Mouse (Mus musculus) ES-E14 (cell line): ENCODE data around the gene Gpr108. TPM values are rescaled to one million over a fixed set of nuclear protein-coding genes. Genes with fewer than 3 reads are reported as not detected.

Experiments used
- DNase-seq: peaks from one replicate; pipeline ENCODE4 v3.0.0-alpha.2; 2013; ENCODE audit warnings: low read depth, low spot score
- H3K27ac ChIP-seq: 2 replicates; pipeline ENCODE4 v1.5.1; 2012; ENCODE audit warnings: low read depth, mild to moderate bottlenecking, low read length, moderate library complexity, mixed read lengths; ENCODE audit not compliant: poor library complexity, insufficient read depth, severe bottlenecking
- H3K36me3 ChIP-seq: 2 replicates; pipeline ENCODE4 v1.6.1; 2012; ENCODE audit warnings: mild to moderate bottlenecking, low read length, moderate library complexity, mixed read lengths; ENCODE audit not compliant: control insufficient read depth, poor library complexity, insufficient read depth, severe bottlenecking
- H3K4me1 ChIP-seq, 2 experiments: fragments of 150-350 bp in 1 of 2; sonication (generic) in 1 of 2; 2 replicates each; pipeline ENCODE4 v1.6.1; 2012; ENCODE audit warnings: low read length in 2 of 2, mild to moderate bottlenecking in 1 of 2, mixed read lengths in 1 of 2; ENCODE audit not compliant: control insufficient read depth in 2 of 2, insufficient read depth in 2 of 2, poor library complexity in 1 of 2
- H3K4me3 ChIP-seq, 2 experiments: fragments of 150-350 bp in 1 of 2; sonication (generic) in 1 of 2; 2 replicates each; pipeline ENCODE4 v1.5.1; 2012; ENCODE audit warnings: low read length in 2 of 2, low read depth in 1 of 2, mild to moderate bottlenecking in 1 of 2, mixed read lengths in 1 of 2; ENCODE audit not compliant: insufficient read depth in 1 of 2, poor library complexity in 1 of 2, severe bottlenecking in 1 of 2
- H3K9ac ChIP-seq: 2 replicates; pipeline ENCODE4 v1.6.1; 2012; ENCODE audit warnings: low read depth, mild to moderate bottlenecking, low read length, mixed read lengths; ENCODE audit not compliant: poor library complexity, insufficient read depth, severe bottlenecking
- H3K9me3 ChIP-seq: fragments of 150-350 bp; sonication (generic); 2 replicates; pipeline ENCODE4 v1.6.1; 2012; ENCODE audit warnings: low read depth, mild to moderate bottlenecking, low read length; ENCODE audit not compliant: control insufficient read depth, insufficient read depth
- CHD2 ChIP-seq: IDR thresholded peaks from 2 replicates; pipeline ENCODE4 v1.6.1; 2014; ENCODE audit warnings: mild to moderate bottlenecking, low read depth, low read length, inconsistent platforms
- HCFC1 ChIP-seq: IDR thresholded peaks from 2 replicates; pipeline ENCODE4 v1.6.1; 2012; ENCODE audit warnings: low read length, inconsistent platforms, borderline replicate concordance; ENCODE audit not compliant: insufficient read depth
- MAFK ChIP-seq: IDR thresholded peaks from 2 replicates; pipeline ENCODE4 v1.6.1; 2014; ENCODE audit warnings: mild to moderate bottlenecking, low read depth, low read length, inconsistent platforms; ENCODE audit not compliant: insufficient read depth
- ZC3H11A ChIP-seq: IDR thresholded peaks from 2 replicates; pipeline ENCODE4 v1.6.1; 2012; ENCODE audit warnings: low read depth, mild to moderate bottlenecking, inconsistent platforms, low read length, borderline replicate concordance
- ZNF384 ChIP-seq: IDR thresholded peaks from 2 replicates; pipeline ENCODE4 v1.6.1; 2012; ENCODE audit warnings: low read depth, low read length, inconsistent platforms
- in situ Hi-C, 2 experiments: fragments of 600-800 bp; cut with MboI; formaldehyde crosslinking; loops; one replicate each; pipeline ENCODE4 v1.15.1; 2025; ENCODE audit warnings: low sequenced_read_pairs in 2 of 2, inconsistent platforms in 1 of 2; ENCODE audit not compliant: unreplicated experiment in 2 of 2
- total RNA-seq: library from RNA; depleted of rRNA; stranded (reverse); fragments of 300-350 nt; gene quantifications from 2 replicates; pipeline ENCODE4 v1.2.3, GENCODE M21; 2012

Gene Gpr108
- total RNA-seq, 1 experiment = 25.0 TPM

DNA sequence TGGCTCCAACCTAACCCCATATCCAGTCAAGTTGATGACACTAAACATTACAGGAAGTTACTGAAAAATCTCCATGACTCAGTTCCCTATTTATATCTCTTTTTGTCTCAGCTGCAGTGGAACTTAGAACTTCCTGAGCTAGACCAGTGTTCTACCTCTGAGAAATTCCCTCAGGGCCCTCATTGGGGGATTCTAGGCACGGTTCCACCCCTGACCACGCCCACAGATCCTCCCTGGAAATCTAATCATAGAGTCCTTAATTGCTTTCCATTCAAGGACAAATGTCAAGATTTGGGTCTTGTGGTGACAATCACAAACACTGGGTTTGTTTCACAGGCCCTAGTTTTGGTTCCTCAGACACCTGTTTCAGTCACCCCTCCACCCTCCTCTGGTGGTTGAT lies 36.8 kb upstream of the Gpr108 start:
- no peaks in the 10 kb centered on the region for H3K9me3 ChIP-seq
- H3K4me1 ChIP-seq = no peaks in the 10 kb centered on the region
- H3K36me3 ChIP-seq = no peaks in the 10 kb centered on the region
- TF ChIP-seq ZNF384 (no peak), HCFC1 (no peak), MAFK (no peak), CHD2 (no peak), ZC3H11A (no peak)
- in situ Hi-C loops = no loop called here
- no peak overlapping the region for H3K9ac ChIP-seq
- H3K27ac ChIP-seq = no peak overlapping the region
- no peak for DNase-seq
- H3K4me3 ChIP-seq = no peak overlapping the region

GRCm38 (mm10) chr17:57283906-57284305 lies 35.7 kb upstream of the Gpr108 start:
- DNase-seq = no peak
- H3K4me3 ChIP-seq = no peak overlapping the region
- peaks cover 0 to 7% of the 10 kb centered on the region in 2 experiments; a peak in 1 of 4 replicates for H3K4me1 ChIP-seq
- H3K27ac ChIP-seq = no peak overlapping the region
- no peak overlapping the region for H3K9ac ChIP-seq
- in situ Hi-C loops = no loop called here
- H3K9me3 ChIP-seq = no peaks in the 10 kb centered on the region
- no peak for TF ChIP-seq MAFK
- TF ChIP-seq ZC3H11A = no peak
- TF ChIP-seq HCFC1 = no peak
- TF ChIP-seq ZNF384 = no peak
- TF ChIP-seq CHD2 = no peak
- no peaks in the 10 kb centered on the region for H3K36me3 ChIP-seq

DNA sequence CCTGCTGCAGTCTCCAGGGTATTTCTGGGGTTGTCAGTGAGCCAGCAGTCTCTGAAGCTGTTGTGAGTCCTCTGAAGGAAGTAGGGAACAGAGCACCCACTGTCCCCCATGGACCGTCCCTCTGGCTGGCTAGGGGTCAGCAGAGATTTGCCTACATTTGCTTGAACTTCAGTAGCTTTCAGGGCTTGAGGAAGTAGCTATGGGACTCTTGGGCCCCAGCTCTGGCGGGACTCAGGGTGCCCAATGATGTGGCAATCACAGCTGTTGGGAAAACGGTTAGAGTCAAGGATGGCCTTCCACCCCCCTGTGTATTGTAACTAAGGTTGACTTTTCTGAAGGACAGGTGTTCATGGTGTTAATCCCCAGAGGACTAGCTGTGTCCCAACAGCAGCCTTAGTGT lies 32.2 kb upstream of the Gpr108 start:
- no peak for DNase-seq
- H3K9me3 ChIP-seq = no peaks in the 10 kb centered on the region
- H3K27ac ChIP-seq = no peak overlapping the region
- H3K4me1 ChIP-seq = peaks cover 2 to 15% of the 10 kb centered on the region in 2 experiments; a peak in 2 of 4 replicates
- TF ChIP-seq ZNF384 = no peak
- TF ChIP-seq ZC3H11A = no peak
- TF ChIP-seq CHD2 = no peak
- TF ChIP-seq MAFK = no peak
- TF ChIP-seq HCFC1 = no peak
- H3K36me3 ChIP-seq = no peaks in the 10 kb centered on the region
- in situ Hi-C loops = no loop called here
- H3K9ac ChIP-seq = no peak overlapping the region
- H3K4me3 ChIP-seq = no peak overlapping the region

GRCm38 (mm10) chr17:57279591-57280224 lies 31.5 kb upstream of the Gpr108 start:
- no peak for DNase-seq
- no peaks in the 10 kb centered on the region for H3K36me3 ChIP-seq
- H3K4me3 ChIP-seq = 0 out of 4 replicates have a peak overlapping the region, but pooled peaks have one; percentile 42 to 50
- no peak for TF ChIP-seq ZC3H11A
- TF ChIP-seq MAFK = no peak
- no peak for TF ChIP-seq CHD2
- no peak for TF ChIP-seq HCFC1
- in situ Hi-C loops = no loop called here
- H3K27ac ChIP-seq = no peak overlapping the region
- no peak overlapping the region for H3K9ac ChIP-seq
- peaks cover 2 to 15% of the 10 kb centered on the region in 2 experiments; a peak in 2 of 4 replicates for H3K4me1 ChIP-seq
- no peaks in the 10 kb centered on the region for H3K9me3 ChIP-seq
